Mouse (Mus musculus) WW6 (cell line): ENCODE data around the gene Cdkl2.

ENCODE experiments used
- DNase-seq: peaks from one replicate; pipeline ENCODE4 v3.0.0-alpha.2; 2013; ENCODE audit warnings: low read depth, low spot score

The Cdkl2 gene

DNA sequence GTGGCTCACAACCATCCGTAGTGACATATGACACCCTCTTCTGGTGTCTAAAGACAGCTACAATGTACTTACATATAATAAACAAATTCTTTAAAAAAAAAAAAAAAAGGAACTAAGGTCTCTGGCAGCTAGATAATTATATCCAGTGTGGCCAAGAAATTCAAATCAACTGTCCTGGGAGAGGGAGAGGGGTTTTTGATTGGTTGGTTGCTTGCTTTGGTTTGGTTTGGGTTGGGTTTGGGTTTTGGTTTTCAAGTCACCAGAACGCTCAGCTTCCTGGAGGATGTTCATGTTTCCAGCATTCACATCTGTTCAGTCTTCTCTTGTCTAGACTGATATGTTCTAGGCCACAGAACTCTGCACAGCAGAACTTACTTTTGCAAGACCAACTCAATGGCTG, 50.6 kb downstream of the Cdkl2 start:
- no peak for DNase-seq

DNA sequence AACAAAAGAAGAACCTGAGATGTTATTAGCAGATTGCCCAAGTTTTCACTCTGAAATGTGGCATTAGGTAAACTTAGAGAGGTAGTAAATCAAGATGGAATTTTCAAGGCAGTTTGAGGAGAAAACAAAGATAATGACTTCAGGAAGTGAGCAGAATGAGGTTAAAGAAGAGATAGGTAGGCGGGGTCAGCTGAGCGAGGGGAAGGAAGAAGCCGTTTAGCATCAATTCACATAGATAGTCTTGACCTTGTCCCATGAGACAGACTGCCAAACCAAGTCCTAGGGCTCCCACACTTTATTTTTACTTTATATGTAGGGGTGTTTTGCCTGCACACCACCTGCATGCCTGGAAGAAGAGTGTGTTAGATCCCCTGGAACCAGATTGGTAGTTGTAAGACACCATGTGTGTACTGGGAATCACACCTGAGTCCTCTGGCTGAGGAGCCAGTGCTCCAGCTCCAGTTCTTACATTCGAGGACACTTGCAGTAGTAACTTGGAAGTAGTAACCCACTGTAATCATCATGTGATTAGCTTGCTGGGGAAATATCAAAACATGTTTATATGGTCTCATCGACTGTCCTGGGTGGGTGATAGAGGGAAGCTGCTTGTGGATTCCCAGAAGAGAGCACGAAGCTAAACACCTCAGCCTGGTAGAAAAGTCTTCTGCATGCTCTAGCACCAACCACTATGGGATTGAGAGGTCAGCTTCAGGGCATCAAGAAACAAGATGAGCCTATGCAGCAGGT, 52.3 kb downstream of the Cdkl2 start:
- DNase-seq: no peak

GRCm38 (mm10) chr5:91989261-91989660, 54.4 kb downstream of the Cdkl2 start:
- no peak for DNase-seq

GRCm38 (mm10) chr5:91987799-91988198, 55.9 kb downstream of the Cdkl2 start:
- no peak for DNase-seq

DNA sequence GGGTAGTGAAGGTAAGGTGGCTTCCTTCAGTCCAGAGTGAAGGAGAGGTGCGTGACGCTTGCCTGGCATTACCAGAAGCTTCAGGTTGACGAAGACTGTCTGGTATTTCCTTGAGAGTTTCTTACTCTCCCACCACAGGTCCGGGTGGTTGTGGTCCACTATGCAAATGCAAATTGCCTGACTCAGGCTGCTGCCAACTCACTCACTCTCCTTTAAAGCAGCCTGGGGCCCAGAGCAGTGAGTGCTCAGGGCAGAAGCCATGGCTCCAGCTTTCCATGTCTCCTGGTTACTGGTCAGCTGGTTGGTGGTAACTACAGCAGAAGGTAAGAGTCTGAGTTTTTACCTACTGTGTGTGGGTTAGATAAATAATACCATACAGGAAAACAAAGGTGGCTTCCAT, 56.4 kb downstream of the Cdkl2 start, which contains the start of gene Odaph:
Gene Odaph, plus strand, starts transcription at position 240 of the 400 bp plus-strand sequence.
- DNase-seq: no peak

DNA sequence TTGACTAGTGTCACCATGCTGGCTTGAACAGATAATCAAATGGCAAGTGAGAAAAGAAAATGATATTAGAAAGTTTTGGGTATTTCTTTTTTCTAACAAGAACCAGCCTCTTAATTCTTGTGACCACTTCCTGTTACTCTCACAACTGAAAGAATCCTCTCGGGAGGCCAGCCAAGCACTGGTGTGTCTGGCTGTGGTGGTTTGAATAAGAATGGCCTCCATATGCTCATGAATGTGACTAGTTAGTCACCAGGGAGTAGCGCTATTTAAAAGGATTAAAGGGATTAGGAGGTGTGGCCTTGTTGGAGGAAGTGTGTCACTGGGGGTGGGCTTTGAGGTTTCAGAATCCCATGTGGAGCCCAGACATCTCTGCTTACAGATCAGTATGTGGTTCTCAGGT, 58.0 kb downstream of the Cdkl2 start:
- no peak for DNase-seq

DNA sequence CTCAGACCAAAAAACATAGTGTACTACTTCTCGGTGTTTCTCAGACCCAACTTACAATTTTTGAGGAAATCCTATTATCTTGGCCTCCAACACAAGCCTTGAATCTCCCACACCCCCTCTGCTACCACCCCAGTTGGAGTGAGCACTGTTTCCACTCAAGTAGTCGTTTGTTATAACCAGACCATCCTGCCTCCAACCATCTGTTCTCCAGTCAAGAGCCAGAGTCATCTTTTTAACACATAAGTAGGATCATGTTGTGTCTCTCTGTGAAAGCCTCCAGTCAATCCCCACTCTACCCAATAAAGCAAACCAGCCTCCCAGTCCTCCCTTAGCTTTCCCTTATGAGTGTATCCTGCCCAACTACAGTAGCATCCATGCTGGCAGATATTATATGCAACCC, 60.2 kb downstream of the Cdkl2 start:
- no peak for DNase-seq

- DNase-seq: no peak
Observed at GRCm38 (mm10) chr5:91981176-91981840, 62.4 kb downstream of the Cdkl2 start.

- DNase-seq: no peak
Observed at GRCm38 (mm10) chr5:91977397-91977770, 66.3 kb downstream of the Cdkl2 start.

- no peak for DNase-seq
Observed at GRCm38 (mm10) chr5:91976566-91977396, 66.9 kb downstream of the Cdkl2 start.

DNA sequence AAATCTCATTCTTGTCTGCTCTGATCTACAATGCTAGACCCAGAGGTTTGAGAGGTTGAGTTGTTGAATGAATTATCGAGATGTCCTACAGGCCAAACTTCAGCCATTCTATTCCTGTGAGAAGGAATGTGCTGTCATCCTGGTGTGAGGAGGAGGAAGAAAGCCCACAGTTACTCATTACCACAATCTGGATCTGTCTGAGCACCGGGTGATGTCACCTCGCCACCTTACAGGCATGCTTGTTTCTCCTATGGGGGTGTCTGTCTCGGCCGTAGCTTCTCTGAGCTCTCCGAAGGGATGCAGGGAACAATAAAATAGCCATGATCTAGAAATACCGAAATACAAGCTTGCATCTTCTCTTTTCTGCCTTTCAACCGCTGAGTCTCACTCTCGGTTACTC, 67.9 kb downstream of the Cdkl2 start:
- DNase-seq: no peak

- no peak for DNase-seq
Observed at GRCm38 (mm10) chr5:91974002-91974401, 69.7 kb downstream of the Cdkl2 start.

DNA sequence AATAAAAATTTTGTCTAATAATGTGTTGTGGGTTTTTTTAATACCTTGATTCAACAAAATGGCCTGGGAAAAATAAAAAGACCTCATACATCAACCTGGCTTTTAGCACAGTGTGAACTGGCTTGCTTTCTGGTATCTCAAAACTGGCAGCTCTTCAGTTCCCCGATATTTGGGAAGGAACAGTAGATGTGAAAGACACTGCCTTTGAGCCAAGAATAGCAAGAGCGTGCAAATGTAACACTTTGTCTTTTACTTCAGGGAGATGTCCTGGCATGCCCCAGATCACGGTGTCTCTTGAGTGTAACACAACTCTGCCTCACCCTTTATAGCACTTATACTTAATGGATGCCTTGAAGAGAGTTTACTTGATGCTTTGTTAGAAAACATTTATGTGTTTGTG, 71.6 kb downstream of the Cdkl2 start:
- DNase-seq: no peak

- peak; percentile 83 for DNase-seq
Observed at GRCm38 (mm10) chr5:91962639-91963440, 80.8 kb downstream of the Cdkl2 start, which contains the start of gene Rchy1. TSS of gene Rchy1 (minus strand) at chr5:91963068.

GRCm38 (mm10) chr5:91962259-91962638, 81.4 kb downstream of the Cdkl2 start:
- no peak for DNase-seq

- DNase-seq: no peak
Observed at GRCm38 (mm10) chr5:91961370-91961769, 82.3 kb downstream of the Cdkl2 start.

DNA sequence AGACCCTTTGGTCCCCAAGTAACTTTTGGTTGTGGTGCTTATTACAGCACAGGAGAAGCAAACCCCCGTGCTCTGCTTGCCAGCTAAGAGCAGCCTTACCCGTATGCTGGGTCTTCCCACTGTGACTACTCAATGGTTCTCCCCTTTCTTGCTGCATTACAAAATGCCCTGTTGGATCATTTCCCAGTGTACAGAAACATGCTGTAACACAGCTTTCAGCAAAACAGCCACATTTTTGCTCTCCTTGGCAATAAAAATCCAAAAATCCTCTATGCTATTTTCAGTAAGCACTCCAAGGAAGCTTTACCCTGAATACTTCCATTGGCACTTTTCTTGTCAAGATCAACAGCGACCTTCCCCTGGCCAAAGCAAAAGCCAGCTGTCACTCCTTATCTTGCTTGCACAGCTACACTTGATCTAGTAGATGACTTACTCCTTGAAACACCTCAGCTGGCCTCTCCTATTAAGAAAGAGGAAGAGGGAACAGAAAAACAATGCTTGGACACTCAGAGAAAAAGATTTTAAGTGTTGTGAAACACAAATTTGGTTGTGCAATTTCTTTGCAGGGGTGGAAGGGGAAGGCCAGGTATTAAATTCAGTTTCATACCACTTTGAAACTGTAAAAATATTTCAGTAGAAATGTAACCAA, 83.0 kb downstream of the Cdkl2 start:
- DNase-seq: no peak

- no peak for DNase-seq
Observed at GRCm38 (mm10) chr5:91959986-91960385, 83.7 kb downstream of the Cdkl2 start.

GRCm38 (mm10) chr5:91959096-91959495, 84.6 kb downstream of the Cdkl2 start:
- no peak for DNase-seq

- DNase-seq: no peak
Observed at GRCm38 (mm10) chr5:91956991-91957760, 86.5 kb downstream of the Cdkl2 start.
